In the genomic region with DNA sequence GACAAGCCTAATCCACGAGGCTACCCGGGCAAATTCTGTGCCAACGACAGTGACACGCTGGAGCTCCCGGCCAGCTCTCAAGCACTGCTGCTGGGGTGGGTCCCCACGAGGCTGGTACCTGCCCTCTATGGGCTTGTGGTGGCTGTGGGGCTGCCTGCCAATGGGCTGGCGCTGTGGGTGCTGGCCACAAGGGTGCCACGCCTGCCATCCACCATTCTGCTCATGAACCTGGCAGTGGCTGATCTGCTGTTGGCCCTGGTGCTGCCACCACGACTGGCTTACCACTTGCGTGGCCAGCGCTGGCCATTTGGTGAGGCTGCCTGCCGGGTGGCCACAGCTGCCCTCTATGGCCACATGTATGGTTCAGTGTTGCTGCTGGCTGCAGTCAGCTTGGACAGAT, we compare ENCODE assay signal across 11 mouse cellular contexts. TPM values are rescaled to one million over a fixed set of nuclear protein-coding genes. Genes with fewer than 3 reads are reported as not detected.
DNase-seq lines count a peak whose midpoint lies in the region; ATAC-seq and TF ChIP-seq lines count a peak whose summit lies in the region.
"Had no signal": no experiment of that assay in that cellular context is flagged by ENCODE, and none has a peak within 500 bp of the region (broad histone marks: within the 10 kb centered on the region; RNA-seq: fewer than 3 reads in every experiment).

No protein-coding gene starts in this region.

- TF ChIP-seq EP300 in heart, postnatal 0 days (IDR thresholded peaks at IDR 0.05; ENCODE audit: low read depth): no peak

- peak overlapping the region; percentile 57 for H3K27ac ChIP-seq in heart, postnatal 0 days (ENCODE audit: low read depth)
- H3K27ac ChIP-seq in lung, embryonic 16.5 days (ENCODE audit: low read length): no peak overlapping the region
- H3K27ac ChIP-seq: neural tube, embryonic 12.5 days had no signal

- H3K4me1 ChIP-seq in heart, postnatal 0 days (ENCODE audit: control insufficient read depth, insufficient read depth): peaks cover 3% of the 10 kb centered on the region; the same call in 1 of the 2 replicates
- H3K4me1 ChIP-seq in lung, embryonic 16.5 days (replicated peaks; ENCODE audit: control insufficient read depth, insufficient read depth, low read length): peaks cover 3% of the 10 kb centered on the region; the same call in 1 of the 2 replicates
- H3K4me1 ChIP-seq: neural tube, embryonic 12.5 days had no signal

- 84% methylated on average over 12 of the region's 12 CpGs for WGBS in heart, postnatal 0 days
- WGBS in lung, embryonic 16.5 days: 77% methylated on average over 12 of the region's 12 CpGs

- no peak overlapping the region for H3K4me3 ChIP-seq in heart, postnatal 0 days (ENCODE audit: low read depth, low read length)
- peak overlapping the region; percentile 6; the same call in 1 of the 2 replicates for H3K4me3 ChIP-seq in lung, embryonic 16.5 days (ENCODE audit: low read length)
- H3K4me3 ChIP-seq: neural tube, embryonic 12.5 days had no signal

- no peak for ATAC-seq in heart, postnatal 0 days (ENCODE audit: insufficient read depth, low read depth)
- no peak for ATAC-seq in lung, embryonic 16.5 days (ENCODE audit: low read depth)
- ATAC-seq in common myeloid progenitor, adult 5-6 weeks (replicated peaks; ENCODE audit: low read depth, poor library complexity, severe bottlenecking): peak; percentile 54
- peak; percentile 70 for ATAC-seq in megakaryocyte-erythroid progenitor cell, adult 5-6 weeks (replicated peaks; ENCODE audit: low FRiP score, low TSS enrichment, poor library complexity, severe bottlenecking)
- no peak for ATAC-seq in inflammation-experienced regulatory T-cells, adult 6 months

- H3K9ac ChIP-seq in heart, postnatal 0 days (replicated peaks; ENCODE audit: low read depth, low read length): no peak overlapping the region
- H3K9ac ChIP-seq in lung, embryonic 16.5 days (ENCODE audit: low read length): no peak overlapping the region
- H3K9ac ChIP-seq: neural tube, embryonic 12.5 days had no signal

- H3K27me3 ChIP-seq in heart, postnatal 0 days (ENCODE audit: control insufficient read depth, insufficient read depth, low read length): no peaks in the 10 kb centered on the region
- H3K27me3 ChIP-seq in lung, embryonic 16.5 days (ENCODE audit: control insufficient read depth, insufficient read depth, low read depth, low read length): no peaks in the 10 kb centered on the region
- H3K27me3 ChIP-seq: neural tube, embryonic 12.5 days had no signal

- peak overlapping the region; percentile 31; the same call in 1 of the 2 replicates for H3K4me2 ChIP-seq in heart, postnatal 0 days (ENCODE audit: low read depth, low read length)
- H3K4me2 ChIP-seq in lung, embryonic 16.5 days (ENCODE audit: low read depth, low read length): peak overlapping the region; percentile 21; the same call in 1 of the 2 replicates
- H3K4me2 ChIP-seq: neural tube, embryonic 12.5 days had no signal

- no peak for DNase-seq in heart, postnatal 0 days (ENCODE audit: low spot score)
- no peak for DNase-seq in heart, adult 8-10 months (ENCODE audit: low spot score)
- DNase-seq in lung, postnatal 25 days (ENCODE audit: low spot score): no peak
- no peak for DNase-seq in cerebellum, adult 11 months
- DNase-seq: right cerebral cortex, postnatal 14 days had no signal

- no peaks in the 10 kb centered on the region for H3K9me3 ChIP-seq in heart, postnatal 0 days (replicated peaks; ENCODE audit: control insufficient read depth, low read length)
- no peaks in the 10 kb centered on the region for H3K9me3 ChIP-seq in lung, embryonic 16.5 days (ENCODE audit: control insufficient read depth, low read length)
- H3K9me3 ChIP-seq: neural tube, embryonic 12.5 days had no signal

- peaks cover 14% of the 10 kb centered on the region; the same call in 1 of the 2 replicates for H3K36me3 ChIP-seq in heart, postnatal 0 days (replicated peaks; ENCODE audit: control insufficient read depth, insufficient read depth, low read length)
- H3K36me3 ChIP-seq in lung, embryonic 16.5 days (ENCODE audit: control insufficient read depth, insufficient read depth, low read length): peaks cover 12% of the 10 kb centered on the region

- TF ChIP-seq CTCF in heart, postnatal 0 days (IDR thresholded peaks at IDR 0.05; ENCODE audit: low read depth): no peak

RNA-seq across cellular contexts. Expression of a gene that starts 0.6 kb away (rescaled TPM):
- 0.46 and 1.1 TPM in 2 replicates for total RNA-seq in heart, postnatal 0 days (2014; rRNA removed; ENCODE audit: low replicate concordance)
- 1.5 and 1.8 TPM in 2 replicates for polyA plus RNA-seq in heart, postnatal 0 days (2015; fragmentation: Nextera tagmentation; extraction: Ambion mirVana)
- total RNA-seq in heart, adult 8-10 months (2022): 1 to 10 TPM in 1 of 4 experiments, under 1 TPM in 3; 0.63 to 1.7 (median 0.76) TPM
- polyA plus RNA-seq in lung, embryonic 16.5 days (2015; fragmentation: Nextera tagmentation; extraction: Ambion mirVana): 3.0 and 3.6 TPM in 2 replicates
- 9.8 and 12.7 TPM in 2 replicates for total RNA-seq in common myeloid progenitor, adult 5-6 weeks (2017)
- 0.13 and 5.0 TPM in 2 replicates for total RNA-seq in megakaryocyte-erythroid progenitor cell, adult 5-6 weeks (2014; fragmentation: Nextera tagmentation)
- total RNA-seq in megakaryocyte-erythroid progenitor cell, adult 5-6 weeks (2017): 2.0 and 3.0 TPM in 2 replicates
- 10 to 100 TPM in 1 of 3 experiments, 1 to 10 TPM in 2; 4.1 to 10.6 (median 5.3) TPM for polyA plus RNA-seq in inflammation-experienced regulatory T-cells, adult 6 months (2017; shearing (Covaris generic))
- total RNA-seq: left cerebral cortex, postnatal 14 days had no signal

RNA-seq across cellular contexts. Expression of a gene that starts 39.2 kb away (rescaled TPM):
- 195 and 231 TPM in 2 replicates for total RNA-seq in heart, postnatal 0 days (2014; rRNA removed; ENCODE audit: low replicate concordance)
- 190 and 203 TPM in 2 replicates for polyA plus RNA-seq in heart, postnatal 0 days (2015; fragmentation: Nextera tagmentation; extraction: Ambion mirVana)
- total RNA-seq in heart, adult 8-10 months (2022): 10 to 100 TPM; 71.4 to 77.8 (median 74.3) TPM
- polyA plus RNA-seq in lung, embryonic 16.5 days (2015; fragmentation: Nextera tagmentation; extraction: Ambion mirVana): 149 and 158 TPM in 2 replicates
- 90.0 and 103 TPM in 2 replicates for total RNA-seq in common myeloid progenitor, adult 5-6 weeks (2017)
- total RNA-seq in megakaryocyte-erythroid progenitor cell, adult 5-6 weeks (2014; fragmentation: Nextera tagmentation): 81.0 and 90.9 TPM in 2 replicates
- 73.6 and 95.5 TPM in 2 replicates for total RNA-seq in megakaryocyte-erythroid progenitor cell, adult 5-6 weeks (2017)
- 100 to 1,000 TPM in 2 of 3 experiments, 10 to 100 TPM in 1; 87.9 to 109 (median 105) TPM for polyA plus RNA-seq in inflammation-experienced regulatory T-cells, adult 6 months (2017; shearing (Covaris generic))

Comparison
In these comparisons a context has a peak if more than half of its experiments do, and no peak if none do; other contexts are left out.
1. ATAC-seq: peak in common myeloid progenitor, adult 5-6 weeks (single experiment) and megakaryocyte-erythroid progenitor cell, adult 5-6 weeks (single experiment); none in heart, postnatal 0 days (single experiment), lung, embryonic 16.5 days (single experiment) and inflammation-experienced regulatory T-cells, adult 6 months (single experiment).